Mouse (Mus musculus) megakaryocyte, embryonic 14.5 days (primary cell): ENCODE results near the gene Rap2a.

Experiments used
- FLI1 ChIP-seq: IDR thresholded peaks from 2 replicates; pipeline ENCODE4 v1.6.1; 2012; ENCODE audit warnings: low read length, inconsistent platforms, mixed read lengths
- GATA1 ChIP-seq: IDR thresholded peaks from 3 replicates; pipeline ENCODE4 v1.6.1; 2012; ENCODE audit warnings: mixed read lengths, low read length, inconsistent platforms, borderline replicate concordance

- TF ChIP-seq GATA1: no peak
- TF ChIP-seq FLI1: no peak
These were observed 6.3 kb downstream of the Rap2a start for GRCm38 (mm10) chr14:120484561-120484960.
